Mouse (Mus musculus) neural tube, embryonic 14.5 days (tissue): ENCODE data around the gene Rgmb. TPM values are rescaled to one million over a fixed set of nuclear protein-coding genes. Genes with fewer than 3 reads are reported as not detected.

Source experiments
- ATAC-seq: fragments of 200-750 bp; cut with Nextera tagmentation; 2 replicates; pipeline ENCODE4 v1.8.0; 2017; ENCODE audit warnings: low read depth, mild to moderate bottlenecking, moderate TSS enrichment, moderate library complexity
- H3K27ac ChIP-seq: fragments of 300-500 bp; sonication (generic); 2 replicates; pipeline ENCODE4 v1.5.1; 2014; ENCODE audit warnings: low read depth, mild to moderate bottlenecking, control low read depth, low read length, moderate library complexity, mixed read lengths
- H3K27me3 ChIP-seq: fragments of 300-500 bp; sonication (generic); 2 replicates; pipeline ENCODE4 v1.6.1; 2014; ENCODE audit warnings: low read length; ENCODE audit not compliant: control insufficient read depth, insufficient read depth
- H3K36me3 ChIP-seq: fragments of 300-500 bp; sonication (generic); 2 replicates; pipeline ENCODE4 v1.6.1; 2014; ENCODE audit warnings: low read length, mixed read lengths; ENCODE audit not compliant: control insufficient read depth, insufficient read depth
- H3K4me1 ChIP-seq: fragments of 300-500 bp; sonication (generic); 2 replicates; pipeline ENCODE4 v1.6.1; 2014; ENCODE audit warnings: low read length; ENCODE audit not compliant: control insufficient read depth, insufficient read depth
- H3K4me2 ChIP-seq: fragments of 300-500 bp; sonication (generic); 2 replicates; pipeline ENCODE4 v1.6.1; 2014; ENCODE audit warnings: mild to moderate bottlenecking, low read depth, low read length, control low read depth
- H3K4me3 ChIP-seq: fragments of 300-500 bp; sonication (generic); 2 replicates; pipeline ENCODE4 v1.5.1; 2014; ENCODE audit warnings: low read depth, low read length, control low read depth, mixed read lengths
- H3K9ac ChIP-seq: fragments of 300-500 bp; sonication (generic); replicated peaks from 2 replicates; pipeline ENCODE4 v1.6.1; 2014; ENCODE audit warnings: low read depth, mild to moderate bottlenecking, control low read depth, low read length, mixed read lengths
- H3K9me3 ChIP-seq: fragments of 300-500 bp; sonication (generic); 2 replicates; pipeline ENCODE4 v1.6.1; 2016; ENCODE audit warnings: low read length; ENCODE audit not compliant: control insufficient read depth
- WGBS: fragments of 180-500 bp; shearing (Covaris S2); extraction: QIAGEN DNeasy Blood & Tissue Kit; methylation state at CpG from one replicate; pipeline ENCODE4 v1.1.7; 2014; 5-methylcytosine and 5-hydroxymethylcytosine counted together
- polyA plus RNA-seq: library from polyadenylated mRNA; unstranded; fragments of >200 nt; fragmentation: Nextera tagmentation; extraction: Ambion mirVana; gene quantifications from 2 replicates; pipeline ENCODE4 v1.2.1, GENCODE M21; 2014

Gene Rgmb
- polyA plus RNA-seq, 1 experiment from 2014 or later: 63.7 TPM

GRCm38 (mm10) chr17:15807295-15807984 is 23.4 kb downstream of the Rgmb start:
- H3K36me3 ChIP-seq: peaks cover 16% of the 10 kb centered on the region; the same call in 1 of the 2 replicates
- H3K27me3 ChIP-seq: no peaks in the 10 kb centered on the region
- WGBS: 86% methylated on average over 23 of the region's 23 CpGs
- H3K4me2 ChIP-seq: no peak overlapping the region
- H3K9ac ChIP-seq: no peak overlapping the region
- H3K9me3 ChIP-seq: no peaks in the 10 kb centered on the region
- no peak for ATAC-seq
- H3K4me1 ChIP-seq: peaks cover 36% of the 10 kb centered on the region
- no peak overlapping the region for H3K4me3 ChIP-seq
- H3K27ac ChIP-seq: no peak overlapping the region

GRCm38 (mm10) chr17:15804008-15804812 is 26.6 kb downstream of the Rgmb start:
- Histone ChIP-seq H3K27ac (no peak overlapping the region), H3K27me3 (no peaks in the 10 kb centered on the region)
- 53% methylated on average over 15 of the region's 15 CpGs for WGBS

GRCm38 (mm10) chr17:15799195-15799793 is 31.5 kb downstream of the Rgmb start:
- ATAC-seq: no peak
- H3K36me3 ChIP-seq: no peaks in the 10 kb centered on the region
- no peak overlapping the region for H3K27ac ChIP-seq
- H3K4me2 ChIP-seq: no peak overlapping the region
- no peaks in the 10 kb centered on the region for H3K4me1 ChIP-seq
- no peaks in the 10 kb centered on the region for H3K9me3 ChIP-seq
- no peaks in the 10 kb centered on the region for H3K27me3 ChIP-seq
- WGBS: 22% methylated on average over 3 of the region's 3 CpGs
- no peak overlapping the region for H3K4me3 ChIP-seq
- H3K9ac ChIP-seq: no peak overlapping the region

More at GRCm38 (mm10) chr17:15804008-15804812, 26.6 kb downstream of the Rgmb start:
- Histone ChIP-seq H3K4me3 (no peak overlapping the region), H3K36me3 (peaks cover 16% of the 10 kb centered on the region; the same call in 1 of the 2 replicates), H3K9me3 (no peaks in the 10 kb centered on the region), H3K9ac (no peak overlapping the region), H3K4me2 (no peak overlapping the region), H3K4me1 (peaks cover 12% of the 10 kb centered on the region)
- ATAC-seq: peak; percentile 54

GRCm38 (mm10) chr17:15790716-15791115 is 40.1 kb downstream of the Rgmb start:
- WGBS: 85% methylated on average over 8 of the region's 8 CpGs
- H3K4me2 ChIP-seq: no peak overlapping the region

GRCm38 (mm10) chr17:15787036-15787435 is 43.8 kb downstream of the Rgmb start:
- H3K9ac ChIP-seq: no peak overlapping the region
- H3K9me3 ChIP-seq: no peaks in the 10 kb centered on the region
- H3K36me3 ChIP-seq: no peaks in the 10 kb centered on the region
- no peaks in the 10 kb centered on the region for H3K27me3 ChIP-seq
- no peak overlapping the region for H3K4me2 ChIP-seq
- 21% methylated on average over 3 of the region's 3 CpGs for WGBS
- no peak for ATAC-seq
- H3K27ac ChIP-seq: no peak overlapping the region
- H3K4me3 ChIP-seq: no peak overlapping the region
- no peaks in the 10 kb centered on the region for H3K4me1 ChIP-seq

More at GRCm38 (mm10) chr17:15790716-15791115, 40.1 kb downstream of the Rgmb start:
- H3K27me3 ChIP-seq: no peaks in the 10 kb centered on the region
- H3K9me3 ChIP-seq: no peaks in the 10 kb centered on the region
- H3K27ac ChIP-seq: no peak overlapping the region
- no peaks in the 10 kb centered on the region for H3K36me3 ChIP-seq
- H3K9ac ChIP-seq: no peak overlapping the region
- no peak for ATAC-seq
- H3K4me1 ChIP-seq: no peaks in the 10 kb centered on the region
- no peak overlapping the region for H3K4me3 ChIP-seq

GRCm38 (mm10) chr17:15777979-15778378 is 52.9 kb downstream of the Rgmb start:
- Histone ChIP-seq H3K4me1 (no peaks in the 10 kb centered on the region), H3K36me3 (no peaks in the 10 kb centered on the region), H3K9me3 (no peaks in the 10 kb centered on the region; the same call in 1 of the 2 replicates), H3K4me2 (no peak overlapping the region), H3K27me3 (no peaks in the 10 kb centered on the region), H3K27ac (no peak overlapping the region), H3K9ac (no peak overlapping the region), H3K4me3 (no peak overlapping the region)
- no peak for ATAC-seq
- 78% methylated on average over 6 of the region's 6 CpGs for WGBS

- no peak overlapping the region for H3K4me3 ChIP-seq
- no peak overlapping the region for H3K27ac ChIP-seq
- H3K9ac ChIP-seq: no peak overlapping the region
- H3K4me1 ChIP-seq: no peaks in the 10 kb centered on the region
- no peaks in the 10 kb centered on the region; the same call in 1 of the 2 replicates for H3K9me3 ChIP-seq
- peak; percentile 44; the same call in 1 of the 2 replicates for ATAC-seq
- no peak overlapping the region for H3K4me2 ChIP-seq
- WGBS: 70% methylated on average over 5 of the region's 5 CpGs
- no peaks in the 10 kb centered on the region for H3K27me3 ChIP-seq
- H3K36me3 ChIP-seq: 0 out of 2 replicates have a peak, but pooled peaks cover 2% of the 10 kb centered on the region
Measured at GRCm38 (mm10) chr17:15776349-15776748, 54.5 kb downstream of the Rgmb start.

GRCm38 (mm10) chr17:15774565-15775215 is 56.1 kb downstream of the Rgmb start:
- Histone ChIP-seq H3K4me3 (no peak overlapping the region), H3K9me3 (no peaks in the 10 kb centered on the region; the same call in 1 of the 2 replicates), H3K4me2 (no peak overlapping the region), H3K27me3 (no peaks in the 10 kb centered on the region), H3K9ac (no peak overlapping the region), H3K27ac (no peak overlapping the region), H3K36me3 (peaks cover 13% of the 10 kb centered on the region), H3K4me1 (no peaks in the 10 kb centered on the region)
- WGBS: 83% methylated on average over 5 of the region's 5 CpGs
- no peak for ATAC-seq
